Mouse (Mus musculus): Measurements from ENCODE around the gene Cmya5. TPM values are rescaled to one million over a fixed set of nuclear protein-coding genes. Genes with fewer than 3 reads are reported as not detected.

Gene Cmya5
- polyA plus RNA-seq, 1 experiment from 2014 or later, result 3.9 TPM

DNA sequence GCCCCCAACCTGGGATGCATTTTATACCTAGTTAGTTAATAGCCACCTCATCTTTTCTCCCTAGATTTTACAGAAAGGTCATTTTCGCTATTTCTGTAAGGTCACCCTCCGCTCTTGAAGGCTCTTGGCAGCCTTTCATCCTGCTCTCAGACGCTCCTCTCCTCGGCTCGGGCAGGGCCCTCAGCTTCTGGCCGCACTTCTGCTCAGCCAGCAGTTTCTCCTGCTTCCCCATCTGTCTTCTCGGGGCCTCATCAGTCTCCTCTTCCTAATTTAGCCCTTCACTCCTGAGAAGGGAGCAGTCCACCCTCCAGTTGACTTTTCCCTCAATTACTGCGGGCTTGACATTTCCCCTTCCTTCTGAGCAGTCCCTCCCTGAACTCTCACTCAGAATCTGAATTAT is 131.6 kb downstream of the Cmya5 start:
- no peaks in the 10 kb centered on the region; the same call in 1 of the 2 replicates for H3K4me1 ChIP-seq (replicated peaks)
- no peak for ATAC-seq (ENCODE audit: insufficient number of reproducible peaks, low FRiP score)
- no peak overlapping the region for H3K4me3 ChIP-seq
- H3K9me3 ChIP-seq (replicated peaks), result 0 out of 2 replicates have a peak, but pooled peaks cover 4% of the 10 kb centered on the region
- no peak overlapping the region for H3K27ac ChIP-seq (ENCODE audit: poor library complexity, severe bottlenecking)
- H3K4me2 ChIP-seq, result no peak overlapping the region
- no peaks in the 10 kb centered on the region for H3K36me3 ChIP-seq
- WGBS, result 51% methylated on average over 8 of the region's 8 CpGs
- H3K27me3 ChIP-seq (replicated peaks), result no peaks in the 10 kb centered on the region
- H3K9ac ChIP-seq, result no peak overlapping the region

DNA sequence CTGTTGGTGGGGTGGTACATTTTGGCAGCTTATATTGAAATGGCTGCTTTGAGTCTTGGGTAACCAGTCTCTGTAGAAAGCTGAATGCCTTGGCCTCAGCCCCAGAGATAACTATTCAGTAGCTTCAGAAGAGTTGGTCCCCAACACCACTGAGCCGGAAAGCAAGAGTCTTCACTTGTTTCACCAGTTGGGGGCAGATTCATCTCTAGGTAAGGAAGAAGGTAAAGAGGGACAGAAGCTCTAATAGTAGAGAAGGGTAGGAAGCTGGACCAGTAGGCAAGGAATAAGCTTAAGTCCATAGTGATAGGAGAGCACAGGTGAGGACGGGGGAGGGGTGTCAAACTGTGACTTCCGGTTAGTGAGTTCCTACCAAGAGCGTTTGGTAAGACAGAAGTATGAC is 133.2 kb downstream of the Cmya5 start:
- Histone ChIP-seq H3K4me2 (no peak overlapping the region), H3K9me3 (replicated peaks) (0 out of 2 replicates have a peak, but pooled peaks cover 4% of the 10 kb centered on the region), H3K36me3 (no peaks in the 10 kb centered on the region), H3K27me3 (replicated peaks) (no peaks in the 10 kb centered on the region), H3K4me3 (no peak overlapping the region), H3K4me1 (replicated peaks) (no peaks in the 10 kb centered on the region; the same call in 1 of the 2 replicates), H3K27ac (ENCODE audit: poor library complexity, severe bottlenecking) (no peak overlapping the region), H3K9ac (no peak overlapping the region)
- no peak for ATAC-seq (ENCODE audit: insufficient number of reproducible peaks, low FRiP score)
- 90% methylated on average over 4 of the region's 4 CpGs for WGBS

DNA sequence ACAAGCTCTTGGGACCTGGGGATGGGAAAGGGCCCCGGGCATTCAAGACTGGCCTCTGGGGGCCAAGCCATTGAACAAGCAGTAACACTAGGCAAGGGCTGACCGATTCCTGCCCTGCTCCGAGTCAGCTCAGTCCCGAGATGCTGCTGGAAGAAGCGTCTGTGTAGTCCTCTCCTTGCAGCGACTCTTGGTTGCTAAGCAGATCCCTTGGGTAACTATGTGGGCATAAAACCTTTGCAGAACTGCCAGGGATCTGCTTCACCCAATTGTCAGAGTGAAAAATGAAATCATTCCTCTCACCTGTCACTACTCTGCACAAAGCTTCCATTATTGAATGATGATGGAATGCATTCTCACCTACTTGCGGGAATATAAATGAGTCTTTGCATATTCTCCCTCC is 134.0 kb downstream of the Cmya5 start:
- Histone ChIP-seq H3K36me3 (no peaks in the 10 kb centered on the region), H3K4me1 (replicated peaks) (no peaks in the 10 kb centered on the region; the same call in 1 of the 2 replicates), H3K4me2 (no peak overlapping the region), H3K27ac (ENCODE audit: poor library complexity, severe bottlenecking) (no peak overlapping the region), H3K9ac (no peak overlapping the region), H3K27me3 (replicated peaks) (no peaks in the 10 kb centered on the region), H3K9me3 (replicated peaks) (0 out of 2 replicates have a peak, but pooled peaks cover under 1% of the 10 kb centered on the region), H3K4me3 (no peak overlapping the region)
- ATAC-seq (ENCODE audit: insufficient number of reproducible peaks, low FRiP score), result no peak
- 83% methylated on average over 7 of the region's 7 CpGs for WGBS

DNA sequence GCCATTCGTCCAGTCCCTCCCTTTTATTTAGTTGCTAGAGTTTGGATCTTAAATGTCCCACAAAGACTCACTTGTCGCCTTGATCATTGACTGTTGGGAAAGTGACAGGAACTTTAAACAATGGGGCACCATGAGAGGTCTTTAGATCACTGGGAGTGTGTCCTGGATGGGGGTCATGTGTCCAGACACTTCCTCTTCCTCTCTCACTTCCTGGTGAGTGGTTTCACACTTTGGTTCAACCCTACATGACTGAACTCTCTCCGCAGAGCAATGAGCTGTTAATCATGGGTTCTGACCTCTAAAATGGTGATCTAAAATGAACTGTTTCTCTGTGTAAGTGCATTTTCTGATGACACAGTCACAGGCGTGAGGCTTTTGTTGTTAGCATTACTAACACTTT is 137.4 kb downstream of the Cmya5 start:
- Histone ChIP-seq H3K9me3 (replicated peaks) (no peaks in the 10 kb centered on the region), H3K27ac (ENCODE audit: poor library complexity, severe bottlenecking) (no peak overlapping the region), H3K9ac (no peak overlapping the region), H3K4me2 (no peak overlapping the region), H3K4me1 (replicated peaks) (no peaks in the 10 kb centered on the region), H3K36me3 (no peaks in the 10 kb centered on the region), H3K4me3 (no peak overlapping the region), H3K27me3 (replicated peaks) (no peaks in the 10 kb centered on the region)
- ATAC-seq (ENCODE audit: insufficient number of reproducible peaks, low FRiP score), result no peak
- 75% methylated on average over 4 of the region's 4 CpGs for WGBS

DNA sequence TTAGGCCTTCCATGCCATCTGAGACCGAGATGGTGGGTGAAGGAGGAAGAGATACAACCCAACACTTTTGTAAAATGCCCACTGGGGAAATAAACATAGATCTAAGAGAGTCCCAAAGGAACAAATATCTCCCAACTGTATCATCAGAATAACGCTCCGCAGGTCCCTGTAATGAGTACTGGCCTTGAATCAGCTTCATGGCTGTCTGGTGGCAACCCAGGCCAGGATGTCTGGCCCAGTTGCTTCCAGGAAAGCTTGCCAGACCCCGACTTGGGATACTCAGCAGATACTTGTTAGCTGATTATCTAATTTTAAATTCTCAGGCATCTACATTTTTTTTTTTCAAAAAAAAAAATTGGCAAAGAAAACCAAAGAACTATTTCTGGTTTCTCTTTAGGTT is 138.2 kb downstream of the Cmya5 start:
- no peaks in the 10 kb centered on the region for H3K27me3 ChIP-seq (replicated peaks)
- H3K9me3 ChIP-seq (replicated peaks), result no peaks in the 10 kb centered on the region
- H3K4me2 ChIP-seq, result no peak overlapping the region
- H3K9ac ChIP-seq, result no peak overlapping the region
- H3K4me1 ChIP-seq (replicated peaks), result 0 out of 2 replicates have a peak, but pooled peaks cover under 1% of the 10 kb centered on the region
- ATAC-seq (ENCODE audit: insufficient number of reproducible peaks, low FRiP score), result no peak
- H3K27ac ChIP-seq (ENCODE audit: poor library complexity, severe bottlenecking), result no peak overlapping the region
- 80% methylated on average over 4 of the region's 4 CpGs for WGBS
- H3K4me3 ChIP-seq, result no peak overlapping the region
- no peaks in the 10 kb centered on the region for H3K36me3 ChIP-seq

DNA sequence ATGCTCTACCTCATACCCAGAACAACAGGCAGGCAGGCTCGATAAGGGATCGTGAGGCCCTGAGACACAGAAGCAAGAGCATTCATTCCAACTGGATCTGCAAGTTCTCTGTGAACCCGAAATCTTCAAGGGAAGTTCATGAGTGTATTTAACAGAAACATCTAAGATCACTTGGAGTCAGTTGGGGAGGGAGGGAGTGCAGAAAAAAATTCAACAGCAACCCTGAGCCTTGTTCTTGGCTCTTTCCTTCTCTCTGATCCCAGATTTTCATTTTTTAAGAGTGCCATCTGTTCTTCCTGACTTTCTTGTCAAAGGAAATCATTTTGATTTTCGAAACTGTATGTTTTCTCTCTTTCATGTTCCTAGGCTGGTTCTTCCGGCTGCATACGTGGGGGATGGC is 140.5 kb downstream of the Cmya5 start:
- WGBS, result 74% methylated on average over 6 of the region's 6 CpGs
- H3K9me3 ChIP-seq (replicated peaks), result no peaks in the 10 kb centered on the region
- ATAC-seq (ENCODE audit: insufficient number of reproducible peaks, low FRiP score), result no peak
- no peaks in the 10 kb centered on the region for H3K27me3 ChIP-seq (replicated peaks)
- H3K4me2 ChIP-seq, result no peak overlapping the region
- H3K4me1 ChIP-seq (replicated peaks), result peaks cover 14% of the 10 kb centered on the region; the same call in 1 of the 2 replicates
- H3K36me3 ChIP-seq, result no peaks in the 10 kb centered on the region
- no peak overlapping the region for H3K9ac ChIP-seq
- no peak overlapping the region for H3K4me3 ChIP-seq
- H3K27ac ChIP-seq (ENCODE audit: poor library complexity, severe bottlenecking), result no peak overlapping the region

DNA sequence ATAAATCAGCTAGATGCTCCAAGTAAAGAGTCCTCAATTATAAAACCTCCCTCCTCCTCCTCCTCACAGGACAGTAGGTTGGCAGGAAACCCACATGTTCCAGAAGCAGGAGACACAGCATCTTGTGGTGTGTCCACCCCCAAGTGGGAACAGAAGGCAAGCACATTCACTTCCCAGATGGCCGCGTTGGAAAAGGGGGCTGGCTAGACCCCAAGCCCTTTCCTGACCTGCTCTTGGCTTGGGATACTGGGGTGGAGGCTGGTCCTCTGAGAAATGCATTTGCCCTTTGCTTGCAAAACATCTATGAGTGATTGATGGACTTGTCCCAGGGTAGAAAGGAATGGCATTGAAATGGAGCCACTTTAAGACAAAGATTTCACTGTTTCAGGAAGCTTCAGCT is 142.1 kb downstream of the Cmya5 start:
- no peak for ATAC-seq (ENCODE audit: insufficient number of reproducible peaks, low FRiP score)
- H3K27me3 ChIP-seq (replicated peaks), result no peaks in the 10 kb centered on the region
- WGBS, result 67% methylated on average over 2 of the region's 2 CpGs
- H3K36me3 ChIP-seq, result no peaks in the 10 kb centered on the region
- H3K9ac ChIP-seq, result no peak overlapping the region
- peaks cover 14% of the 10 kb centered on the region; the same call in 1 of the 2 replicates for H3K4me1 ChIP-seq (replicated peaks)
- no peak overlapping the region for H3K4me2 ChIP-seq
- H3K4me3 ChIP-seq, result no peak overlapping the region
- no peak overlapping the region for H3K27ac ChIP-seq (ENCODE audit: poor library complexity, severe bottlenecking)
- H3K9me3 ChIP-seq (replicated peaks), result no peaks in the 10 kb centered on the region

DNA sequence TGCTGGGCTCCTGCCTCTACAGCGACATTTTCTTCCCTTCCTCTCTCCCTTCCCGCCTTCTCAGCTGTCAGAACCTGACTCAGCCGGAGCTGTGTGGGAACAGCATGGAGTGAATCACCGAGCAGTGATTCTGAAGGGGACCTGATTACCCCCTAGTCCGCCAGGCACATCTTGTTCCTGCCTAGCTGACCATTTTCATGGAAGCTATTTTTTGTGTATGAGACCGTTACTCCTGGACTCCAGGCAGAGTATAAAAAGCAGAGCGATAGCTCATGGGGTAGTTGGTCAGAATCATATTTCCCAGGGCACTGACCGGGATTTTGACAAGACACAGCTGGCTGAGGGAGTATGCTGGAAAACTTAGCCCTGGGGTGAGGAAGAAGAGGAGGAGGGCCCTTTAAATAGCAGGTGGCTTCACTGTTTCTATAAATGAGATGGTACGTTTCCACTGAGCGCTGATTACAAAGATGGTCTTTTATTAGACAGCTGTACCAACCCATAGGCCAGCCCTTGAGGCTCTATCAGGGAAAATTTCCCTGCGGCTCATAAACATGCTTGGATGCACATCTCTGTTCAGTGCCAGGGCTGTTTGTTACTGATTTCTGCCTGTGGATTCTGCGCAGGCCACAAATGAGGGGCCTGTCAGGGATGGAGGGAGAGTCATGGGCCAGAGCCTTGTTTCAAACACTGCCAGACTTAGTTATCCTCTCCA is 143.7 kb downstream of the Cmya5 start:
- Histone ChIP-seq H3K9ac (no peak overlapping the region), H3K4me2 (no peak overlapping the region), H3K9me3 (replicated peaks) (no peaks in the 10 kb centered on the region), H3K4me3 (no peak overlapping the region), H3K36me3 (no peaks in the 10 kb centered on the region), H3K27ac (ENCODE audit: poor library complexity, severe bottlenecking) (no peak overlapping the region), H3K27me3 (replicated peaks) (no peaks in the 10 kb centered on the region), H3K4me1 (replicated peaks) (peaks cover 14% of the 10 kb centered on the region; the same call in 1 of the 2 replicates)
- no peak for ATAC-seq (ENCODE audit: insufficient number of reproducible peaks, low FRiP score)
- 60% methylated on average over 12 of the region's 12 CpGs for WGBS

DNA sequence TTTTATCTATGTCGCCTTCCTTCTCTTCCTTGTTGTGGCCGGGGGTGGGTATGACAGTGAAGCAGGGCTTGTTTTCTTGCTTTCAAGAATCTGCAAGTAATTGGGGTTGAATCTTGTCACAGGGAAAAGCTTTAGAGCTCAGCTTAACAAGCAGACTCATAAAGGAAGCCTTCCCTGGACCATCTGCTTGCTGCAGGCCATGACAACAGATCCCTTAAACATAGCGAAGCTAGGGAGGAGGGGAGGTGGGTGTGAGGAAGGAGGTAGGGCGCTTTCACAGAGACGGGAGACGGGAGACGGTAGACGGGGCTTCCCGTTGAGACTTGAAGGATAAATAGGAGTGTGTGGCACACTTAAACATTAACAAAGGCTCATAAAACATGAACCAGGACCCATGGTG is 144.7 kb downstream of the Cmya5 start:
- Histone ChIP-seq H3K9ac (no peak overlapping the region), H3K27ac (ENCODE audit: poor library complexity, severe bottlenecking) (no peak overlapping the region), H3K4me2 (no peak overlapping the region), H3K27me3 (replicated peaks) (no peaks in the 10 kb centered on the region), H3K9me3 (replicated peaks) (no peaks in the 10 kb centered on the region), H3K4me3 (no peak overlapping the region), H3K36me3 (no peaks in the 10 kb centered on the region), H3K4me1 (replicated peaks) (peaks cover 14% of the 10 kb centered on the region; the same call in 1 of the 2 replicates)
- no peak for ATAC-seq (ENCODE audit: insufficient number of reproducible peaks, low FRiP score)
- 60% methylated on average over 9 of the region's 9 CpGs for WGBS

DNA sequence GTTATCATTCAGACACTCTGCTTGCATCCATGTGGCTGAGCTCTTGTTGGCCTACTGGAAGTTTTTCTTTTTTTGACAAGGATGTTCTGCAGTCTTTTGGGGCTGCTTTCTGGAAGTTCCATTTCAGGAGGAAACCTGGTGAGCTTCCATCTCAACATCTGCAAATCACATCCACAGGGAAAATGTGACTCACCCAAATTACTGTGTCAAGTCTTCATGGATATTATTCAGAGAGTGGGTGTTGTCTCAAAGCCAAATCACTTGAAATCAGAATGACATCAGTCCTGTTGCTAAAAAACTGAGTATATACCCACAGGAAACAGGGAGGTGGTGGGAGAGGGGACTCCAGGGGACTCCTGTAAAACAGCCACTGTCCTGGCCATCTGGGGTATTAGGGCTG is 149.8 kb downstream of the Cmya5 start:
- no peak overlapping the region for H3K4me3 ChIP-seq
- no peaks in the 10 kb centered on the region for H3K27me3 ChIP-seq (replicated peaks)
- ATAC-seq (ENCODE audit: insufficient number of reproducible peaks, low FRiP score), result no peak
- H3K9me3 ChIP-seq (replicated peaks), result no peaks in the 10 kb centered on the region
- no peaks in the 10 kb centered on the region for H3K36me3 ChIP-seq
- no peak overlapping the region for H3K27ac ChIP-seq (ENCODE audit: poor library complexity, severe bottlenecking)
- no peak overlapping the region for H3K9ac ChIP-seq
- H3K4me2 ChIP-seq, result no peak overlapping the region
- no peaks in the 10 kb centered on the region for H3K4me1 ChIP-seq (replicated peaks)

DNA sequence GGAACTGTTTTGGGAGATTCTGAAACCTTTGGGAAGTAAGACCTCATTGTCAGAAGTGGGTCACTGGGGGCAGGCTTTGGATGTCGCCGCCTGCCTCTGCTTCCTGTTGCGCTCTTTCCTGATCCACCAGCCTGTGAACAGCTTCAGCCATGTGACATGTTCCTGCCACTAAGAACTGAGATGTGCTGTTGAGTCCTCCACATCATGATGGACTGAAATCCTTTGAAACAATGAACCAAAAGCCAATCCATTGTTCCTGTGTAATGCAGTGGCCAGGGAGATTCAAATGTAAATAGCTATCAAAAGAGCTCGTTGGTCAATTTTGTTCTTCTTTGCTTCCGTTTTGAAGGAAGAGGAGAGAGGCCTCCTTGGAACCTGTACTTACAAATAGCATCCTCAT is 151.7 kb downstream of the Cmya5 start:
- no peak for ATAC-seq (ENCODE audit: insufficient number of reproducible peaks, low FRiP score)
- 90% methylated on average over 5 of the region's 5 CpGs for WGBS
- Histone ChIP-seq H3K4me2 (no peak overlapping the region), H3K27me3 (replicated peaks) (no peaks in the 10 kb centered on the region), H3K36me3 (no peaks in the 10 kb centered on the region), H3K9me3 (replicated peaks) (no peaks in the 10 kb centered on the region), H3K4me3 (no peak overlapping the region), H3K9ac (no peak overlapping the region), H3K27ac (ENCODE audit: poor library complexity, severe bottlenecking) (no peak overlapping the region), H3K4me1 (replicated peaks) (no peaks in the 10 kb centered on the region)
